Mouse (Mus musculus) v-Abl transformed pro-B cells (cell line): ENCODE data around the gene Vipas39.

ENCODE experiments used
- in situ Hi-C, 2 experiments: fragments of 400-800 bp; cut with MboI; formaldehyde crosslinking; loops; one replicate each; pipeline ENCODE4 v1.15.1; 2025; ENCODE audit not compliant: unreplicated experiment in 2 of 2

Gene Vipas39

DNA sequence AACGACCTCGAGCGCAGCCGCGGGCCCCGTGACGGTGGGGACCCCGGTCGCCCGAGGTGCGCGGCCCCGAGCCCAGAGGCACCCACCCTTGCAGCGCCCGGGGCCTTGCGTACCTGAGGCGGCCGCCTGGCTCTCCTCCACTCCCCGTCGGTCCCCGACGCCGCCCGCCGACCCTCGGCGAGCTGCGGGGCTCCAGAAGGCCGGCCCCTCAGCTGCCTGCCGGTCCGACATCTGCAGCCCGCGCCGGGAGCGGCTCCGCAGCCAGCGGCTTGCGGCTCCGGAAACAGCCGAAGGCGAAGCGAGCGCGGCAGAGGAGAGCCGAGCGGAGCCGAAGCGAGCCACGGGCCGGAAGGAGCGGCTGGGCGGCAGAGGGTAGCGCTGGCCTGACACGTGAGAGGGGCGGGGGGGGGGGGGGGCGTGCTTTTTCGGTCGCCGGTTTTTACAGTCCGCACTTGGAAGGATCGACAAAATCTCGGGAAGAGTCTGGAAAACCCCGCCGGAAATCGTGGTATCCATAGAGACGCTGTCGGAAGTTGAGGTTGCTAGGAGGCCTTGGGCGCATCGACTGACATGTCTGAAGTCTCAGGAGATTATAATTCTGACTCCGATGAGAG, 66.0 kb downstream of the Vipas39 start, which contains the start of gene Tmed8:
Tmed8 (minus strand) TSS at position 482 of the 614 bp plus-strand sequence.
- in situ Hi-C loops, result no loop called here

- in situ Hi-C loops, result no loop called here
Measured at GRCm38 (mm10) chr12:87199206-87199972, 66.7 kb downstream of the Vipas39 start, which contains the start of gene Samd15. Samd15 (plus strand) TSS chr12:87199723.

- in situ Hi-C loops, result no loop called here
Measured at GRCm38 (mm10) chr12:87198792-87199191, 67.3 kb downstream of the Vipas39 start.

DNA sequence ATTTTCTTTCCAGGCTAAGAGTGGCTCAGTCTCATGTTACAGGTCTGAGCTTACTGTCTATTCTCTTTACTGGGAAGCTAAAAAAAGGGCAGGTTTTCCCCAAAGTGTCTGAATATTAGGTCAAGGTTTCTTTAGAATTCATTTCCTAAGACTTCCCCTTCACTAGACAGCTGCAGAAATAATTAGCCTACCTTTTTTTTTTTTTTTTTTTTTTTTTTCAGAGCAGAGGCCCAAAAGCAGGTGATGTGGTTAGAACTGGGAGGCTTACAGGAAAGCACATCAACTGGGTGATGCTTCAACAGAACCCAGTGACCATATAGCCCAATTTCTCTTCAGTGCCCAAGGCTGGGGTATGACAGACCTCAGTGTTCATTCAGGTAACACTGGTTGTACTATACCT, 69.7 kb downstream of the Vipas39 start:
- in situ Hi-C loops, result no loop called here

DNA sequence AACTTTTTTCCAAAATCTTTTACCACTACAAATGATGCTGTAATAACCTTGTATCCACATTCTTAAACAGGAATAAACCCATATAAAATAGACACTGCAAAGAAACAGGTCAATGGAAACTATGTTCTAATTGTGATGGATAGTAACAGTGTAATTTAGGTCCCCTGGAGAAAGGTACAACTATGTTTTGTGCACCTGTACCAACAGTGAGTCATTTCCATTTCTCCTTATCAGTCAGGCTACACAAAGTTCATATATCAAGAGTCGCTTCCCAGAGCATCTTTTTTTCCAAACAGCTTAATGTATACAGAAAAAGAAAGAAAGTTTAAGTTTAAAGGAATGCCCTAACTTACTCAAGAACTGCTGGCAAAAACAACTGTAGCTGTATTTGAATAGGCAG, 71.0 kb downstream of the Vipas39 start:
- in situ Hi-C loops, result no loop called here

- in situ Hi-C loops, result no loop called here
Measured at GRCm38 (mm10) chr12:87193008-87193407, 73.0 kb downstream of the Vipas39 start.
